Mouse (Mus musculus) duodenum, adult 2 months (tissue): ENCODE measurements around the gene Fbxo30. TPM values are rescaled to one million over a fixed set of nuclear protein-coding genes. Genes with fewer than 3 reads are reported as not detected.

ENCODE experiments used
- polyA plus RNA-seq: library from polyadenylated mRNA; depleted of rRNA; stranded (reverse); fragments of >200 nt; gene quantifications from 2 replicates; pipeline ENCODE4 v1.2.3, GENCODE M21; 2012; ENCODE audit warnings: low replicate concordance; rRNA removed

Gene Fbxo30
- 0.34 and 0.52 TPM in 2 replicates for polyA plus RNA-seq

DNA sequence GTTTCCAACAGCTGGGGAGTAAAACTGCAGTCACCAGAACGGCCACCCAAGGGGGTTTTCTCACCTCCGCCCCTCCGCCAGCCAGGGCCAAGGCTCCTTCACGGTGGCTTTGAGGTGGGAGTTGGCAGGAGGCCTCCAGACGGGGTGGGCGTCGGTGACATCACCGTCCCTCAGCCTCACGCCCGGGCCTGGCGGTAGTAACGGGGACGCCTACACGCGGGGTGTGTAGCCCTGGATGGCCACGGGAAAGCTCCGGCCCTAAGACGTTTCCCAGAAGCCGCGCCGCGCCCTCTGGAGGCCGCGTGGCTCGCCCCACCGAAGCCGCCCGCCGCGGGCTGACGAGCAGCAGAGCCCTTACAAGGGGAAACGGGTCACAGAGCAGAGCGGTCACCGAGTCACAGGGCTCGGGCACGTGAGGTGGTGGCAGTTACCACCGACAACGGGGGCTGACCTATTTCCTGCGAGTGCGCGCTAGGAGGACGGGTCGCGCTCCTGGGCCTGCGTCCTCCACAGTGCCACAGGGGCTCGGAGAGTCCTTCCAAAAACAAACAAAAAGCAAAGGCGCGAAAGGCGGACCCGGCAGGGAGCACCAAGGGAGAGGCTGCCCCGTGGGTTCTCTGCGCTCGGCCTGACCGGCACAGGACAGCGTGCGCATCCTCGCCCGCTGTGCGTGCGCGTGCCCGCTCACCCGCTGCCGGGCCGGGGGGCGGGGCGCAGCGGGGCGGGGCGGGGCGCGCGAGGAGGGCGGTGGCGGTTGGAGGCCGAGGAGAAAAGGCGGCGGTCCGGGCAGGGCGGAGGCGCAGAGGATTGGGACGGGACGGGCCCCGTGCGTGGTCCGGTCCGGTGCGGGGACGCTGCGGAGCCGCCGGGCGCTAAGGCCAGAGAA, at the start of gene Fbxo30:
TSS of gene Fbxo30 (plus strand) at position 753 of the 886 bp plus-strand sequence.

DNA sequence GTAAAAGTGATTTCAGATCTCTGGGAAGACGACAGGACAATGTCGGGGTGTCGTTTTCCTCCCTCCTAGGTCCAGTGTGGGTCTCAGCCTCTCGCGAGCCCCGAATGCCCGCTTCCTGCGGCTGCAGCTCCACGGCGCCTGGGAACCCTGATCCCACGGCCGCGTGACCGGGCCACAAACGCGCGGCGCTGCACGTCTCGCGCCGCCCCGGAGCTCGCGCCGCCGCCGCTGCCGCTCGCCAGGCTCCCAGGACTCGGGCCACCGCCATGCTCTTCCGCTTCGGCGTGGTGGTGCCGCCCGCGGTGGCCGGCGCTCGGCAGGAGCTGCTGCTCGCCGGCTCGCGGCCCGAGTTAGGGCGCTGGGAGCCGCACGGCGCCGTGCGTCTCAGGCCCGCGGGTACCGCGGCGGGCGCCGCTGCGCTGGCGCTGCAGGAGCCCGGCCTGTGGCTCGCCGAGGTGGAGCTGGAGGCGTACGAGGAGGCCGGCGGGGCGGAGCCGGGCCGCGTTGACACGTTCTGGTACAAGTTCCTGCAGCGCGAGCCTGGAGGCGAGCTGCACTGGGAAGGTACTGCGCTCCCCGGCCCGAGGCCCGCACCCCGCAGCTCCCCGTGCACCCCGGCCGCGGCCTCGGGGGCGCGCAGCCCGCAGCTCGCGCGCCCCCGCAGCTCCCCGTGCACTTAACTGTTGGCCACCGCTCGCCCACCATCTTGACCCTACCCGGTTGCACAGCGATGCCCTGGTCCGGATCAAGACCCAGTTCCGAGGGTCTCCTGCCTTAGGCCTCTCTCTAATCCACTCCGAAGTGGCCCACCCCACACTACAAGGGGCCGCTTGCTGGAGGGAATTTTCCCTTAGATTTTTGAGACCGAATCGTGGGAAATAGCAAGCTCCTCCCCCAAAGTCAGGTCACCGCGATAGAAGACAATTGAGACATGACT, 62.3 kb downstream of the Fbxo30 start, which contains the start of gene Epm2a:
TSS of gene Epm2a (plus strand) at position 200 of the 937 bp plus-strand sequence.

Other genes starting within 250 kb of the Fbxo30 start
- 0.04 TPM in 1 of 2 replicates, not detected in the other for gene Grm1, start 199.0 kb upstream of the Fbxo30 start, polyA plus RNA-seq
- gene Shprh, start 131.9 kb upstream of the Fbxo30 start, polyA plus RNA-seq = 0.23 and 0.42 TPM in 2 replicates
- gene Epm2a, start 62.1 kb downstream of the Fbxo30 start, polyA plus RNA-seq = 1.8 and 4.3 TPM in 2 replicates